In the genomic region with DNA sequence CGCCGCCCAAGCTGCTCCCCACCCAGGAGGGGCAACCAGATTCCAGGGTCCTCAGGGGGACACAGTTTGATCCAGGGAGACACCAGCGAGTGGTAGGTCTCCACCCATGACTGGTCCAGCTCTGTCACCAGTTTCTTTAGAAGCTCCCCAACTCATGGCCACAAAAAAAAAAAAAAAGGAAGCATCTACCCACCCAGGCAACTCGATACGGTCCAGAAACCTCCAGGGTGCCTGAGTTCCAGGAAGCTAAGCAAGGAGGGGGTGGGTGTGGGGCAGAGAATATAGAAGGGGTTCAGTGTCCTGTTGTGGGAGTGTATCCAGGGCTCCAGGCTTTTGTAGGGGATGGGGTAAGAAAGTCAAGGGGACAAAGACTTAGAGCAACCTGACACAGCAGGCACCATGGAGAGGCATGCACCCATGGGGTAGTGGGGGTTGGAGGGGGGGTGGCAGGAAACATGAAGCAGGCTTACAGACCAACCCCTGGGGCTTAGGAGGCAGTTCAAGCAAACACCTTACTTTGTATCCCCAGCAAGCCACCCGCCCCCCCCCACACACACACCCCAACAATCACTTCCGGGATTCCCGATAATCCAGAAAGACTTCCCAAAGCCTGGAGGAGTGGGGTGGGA, we compare ENCODE assay signal across 9 mouse cellular contexts. TPM values are rescaled to one million over a fixed set of nuclear protein-coding genes. Genes with fewer than 3 reads are reported as not detected.
DNase-seq lines count a peak whose midpoint lies in the region; ATAC-seq and TF ChIP-seq lines count a peak whose summit lies in the region.
"Had no signal": no experiment of that assay in that cellular context is flagged by ENCODE, and none has a peak within 500 bp of the region (broad histone marks: within the 10 kb centered on the region; RNA-seq: fewer than 3 reads in every experiment).

No protein-coding gene starts in this region.

- no peaks in the 10 kb centered on the region for H3K36me3 ChIP-seq in lung, postnatal 0 days (ENCODE audit: insufficient read depth, low read length)
- peaks cover 8% of the 10 kb centered on the region for H3K36me3 ChIP-seq in limb, embryonic 10.5 days
- no peaks in the 10 kb centered on the region for H3K36me3 ChIP-seq in stomach, embryonic 16.5 days (ENCODE audit: control insufficient read depth, insufficient read depth, low read length)

- DNase-seq in gastrocnemius, adult 2 months = no peak
- DNase-seq in gastrocnemius, adult 8-10 months (ENCODE audit: low spot score in 2 of 2) = no peak
- no peak for DNase-seq in lung, postnatal 0 days (ENCODE audit: low spot score)
- DNase-seq in lung, postnatal 4 days = no peak
- no peak for DNase-seq in limb, embryonic 10.5 days (ENCODE audit: low spot score)
- DNase-seq in T-cell, adult 2 months (ENCODE audit: low spot score) = no peak

- H3K4me1 ChIP-seq in lung, postnatal 0 days (ENCODE audit: insufficient read depth, low read depth, low read length) = peaks cover 24% of the 10 kb centered on the region; the same call in 1 of the 2 replicates
- H3K4me1 ChIP-seq in limb, embryonic 10.5 days = peaks cover 73% of the 10 kb centered on the region
- peaks cover 46% of the 10 kb centered on the region for H3K4me1 ChIP-seq in stomach, embryonic 16.5 days (ENCODE audit: control insufficient read depth, insufficient read depth, low read length)

- peak overlapping the region; percentile 95 for H3K27ac ChIP-seq in gastrocnemius, adult 2 months
- H3K27ac ChIP-seq in lung, postnatal 0 days (ENCODE audit: low read length) = peak overlapping the region; percentile 73
- H3K27ac ChIP-seq in limb, embryonic 10.5 days = peak overlapping the region; percentile 81
- H3K27ac ChIP-seq in stomach, embryonic 16.5 days (ENCODE audit: low read length) = peak overlapping the region; percentile 83

- no peaks in the 10 kb centered on the region for H3K9me3 ChIP-seq in lung, postnatal 0 days (ENCODE audit: low read length)
- H3K9me3 ChIP-seq in limb, embryonic 10.5 days (replicated peaks) = no peaks in the 10 kb centered on the region
- H3K9me3 ChIP-seq in stomach, embryonic 16.5 days (replicated peaks; ENCODE audit: control insufficient read depth, low read length) = no peaks in the 10 kb centered on the region

- TF ChIP-seq EP300 in lung, postnatal 0 days (IDR thresholded peaks at IDR 0.05) = no peak

- ATAC-seq in lung, postnatal 0 days = no peak
- ATAC-seq in stomach, embryonic 16.5 days (ENCODE audit: insufficient read depth, low FRiP score) = no peak
- no peak for ATAC-seq in activated CD4-positive, CD25-positive, alpha-beta regulatory T cell, adult 4 months

- H3K4me2 ChIP-seq in lung, postnatal 0 days (replicated peaks; ENCODE audit: low read depth, low read length) = peak overlapping the region; percentile 56
- H3K4me2 ChIP-seq in stomach, embryonic 16.5 days (ENCODE audit: low read depth, low read length) = peak overlapping the region; percentile 64

- intact Hi-C loops in gastrocnemius, adult 2 months (cut with DNase I) = no loop called here

- peak overlapping the region; percentile 67 for H3K4me3 ChIP-seq in gastrocnemius, adult 2 months
- no peak overlapping the region for H3K4me3 ChIP-seq in lung, postnatal 0 days (ENCODE audit: low read depth, low read length)
- peak overlapping the region; percentile 48 for H3K4me3 ChIP-seq in limb, embryonic 10.5 days
- H3K4me3 ChIP-seq in stomach, embryonic 16.5 days (replicated peaks; ENCODE audit: low read length) = peak overlapping the region; percentile 34
- H3K4me3 ChIP-seq: erythroblast, embryonic 14.5 days had no signal

- no peak overlapping the region for H3K9ac ChIP-seq in lung, postnatal 0 days (replicated peaks; ENCODE audit: low read depth)
- H3K9ac ChIP-seq in stomach, embryonic 16.5 days (ENCODE audit: low read length) = peak overlapping the region; percentile 66

- WGBS in lung, postnatal 0 days = 23% methylated on average over 8 of the region's 8 CpGs
- 6% methylated on average over 8 of the region's 8 CpGs for WGBS in limb, embryonic 10.5 days
- 14% methylated on average over 8 of the region's 8 CpGs for WGBS in stomach, embryonic 16.5 days

- H3K27me3 ChIP-seq in lung, postnatal 0 days (replicated peaks; ENCODE audit: insufficient read depth, low read length) = no peaks in the 10 kb centered on the region
- H3K27me3 ChIP-seq in limb, embryonic 10.5 days (ENCODE audit: low read depth, poor library complexity, severe bottlenecking) = no peaks in the 10 kb centered on the region
- H3K27me3 ChIP-seq in stomach, embryonic 16.5 days (ENCODE audit: control insufficient read depth, insufficient read depth, low read length) = no peaks in the 10 kb centered on the region

- no peak for TF ChIP-seq CTCF in gastrocnemius, adult 2 months (IDR thresholded peaks at IDR 0.05)
- no peak for TF ChIP-seq CTCF in lung, postnatal 0 days (IDR thresholded peaks at IDR 0.05)

RNA-seq across cellular contexts. Expression of a gene that starts 20.0 kb away (rescaled TPM):
- total RNA-seq in gastrocnemius, adult 2 months (2021) = 10 to 100 TPM; 13.0 to 15.6 TPM
- total RNA-seq in gastrocnemius, adult 8-10 months (2022) = 10 to 100 TPM in 3 of 4 experiments, 1 to 10 TPM in 1; 8.4 to 14.8 (median 13.9) TPM
- polyA plus RNA-seq in lung, postnatal 0 days (2015; fragmentation: Nextera tagmentation; extraction: Ambion mirVana) = 2.1 and 3.5 TPM in 2 replicates
- 23.6 and 29.4 TPM in 2 replicates for polyA plus RNA-seq in limb, embryonic 10.5 days (2016; fragmentation: Nextera tagmentation; extraction: Ambion mirVana)
- polyA plus RNA-seq in stomach, embryonic 16.5 days (2015; fragmentation: Nextera tagmentation; extraction: Ambion mirVana) = 4.9 and 7.0 TPM in 2 replicates
- polyA plus RNA-seq in activated CD4-positive, CD25-positive, alpha-beta regulatory T cell, adult 4 months (2017; shearing (Covaris generic)) = not detected
- polyA plus RNA-seq: erythroblast, embryonic 14.5 days had no signal
